Mouse (Mus musculus) cerebellum, postnatal 25 days (tissue): ENCODE data around the gene Abcb1a.
"Not testable (repeated sequence)": the region's sequence is repeated elsewhere in the genome, so short reads cannot be mapped to it uniquely, and the experiment has no call there.

Experiments used
- DNase-seq, 2 experiments: peaks; one replicate each; pipeline ENCODE4 v3.0.0; 2021; ENCODE audit warnings: mixed read lengths in 2 of 2

The Abcb1a gene

GRCm38 (mm10) chr5:8732639-8733038, 72.8 kb downstream of the Abcb1a start:
- DNase-seq, result no peak

GRCm38 (mm10) chr5:8733307-8733706, 73.4 kb downstream of the Abcb1a start:
- not testable (repeated sequence) for DNase-seq

GRCm38 (mm10) chr5:8736389-8736788, 76.5 kb downstream of the Abcb1a start:
- no peak for DNase-seq

GRCm38 (mm10) chr5:8737062-8737461, 77.2 kb downstream of the Abcb1a start:
- DNase-seq, result no peak

GRCm38 (mm10) chr5:8747244-8747643, 87.4 kb downstream of the Abcb1a start:
- DNase-seq, result not testable (repeated sequence)

GRCm38 (mm10) chr5:8772866-8773265, 113.0 kb downstream of the Abcb1a start:
- no peak for DNase-seq

- no peak for DNase-seq
These were observed 118.4 kb downstream of the Abcb1a start for GRCm38 (mm10) chr5:8778311-8778710.

- DNase-seq, result no peak
These were observed 118.9 kb downstream of the Abcb1a start for GRCm38 (mm10) chr5:8778751-8779150.

GRCm38 (mm10) chr5:8792281-8792680, 132.4 kb downstream of the Abcb1a start:
- no peak for DNase-seq
